Mouse (Mus musculus): Measurements from ENCODE around the gene Otud1. TPM values are rescaled to one million over a fixed set of nuclear protein-coding genes. Genes with fewer than 3 reads are reported as not detected.

The Otud1 gene
- 0.93 and 1.0 TPM in 2 replicates for polyA plus RNA-seq (2012; rRNA removed)

GRCm38 (mm10) chr2:19657158-19657874 is at the start of gene Otud1:
Gene Otud1, plus strand, starts transcription at chr2:19657752.

Other genes starting within 250 kb of the Otud1 start
- gene Ptf1a, start 212.1 kb upstream of the Otud1 start, polyA plus RNA-seq (2012; rRNA removed): not detected in 2 replicates
- not detected in 2 replicates for gene 4921504E06Rik, start 103.8 kb upstream of the Otud1 start, polyA plus RNA-seq (2012; rRNA removed)